Mouse (Mus musculus): ENCODE measurements around the gene Map3k4.
A peak's percentile ranks its signal among the peaks of the same experiment; 100 is the strongest.

The Map3k4 gene

GRCm38 (mm10) chr17:12207022-12207548, 111.5 kb downstream of the Map3k4 start:
- Histone ChIP-seq H3K27me3 (ENCODE audit: control insufficient read depth, insufficient read depth, low read length, poor library complexity, severe bottlenecking) (no peaks in the 10 kb centered on the region), H3K36me3 (ENCODE audit: control insufficient read depth, insufficient read depth, low read length, poor library complexity, severe bottlenecking) (no peaks in the 10 kb centered on the region)
- no peak for DNase-seq (ENCODE audit: low read depth, low spot score)

- H3K36me3 ChIP-seq (ENCODE audit: control insufficient read depth, insufficient read depth, low read length, poor library complexity, severe bottlenecking), result no peaks in the 10 kb centered on the region
- no peak for DNase-seq (ENCODE audit: low read depth, low spot score)
- H3K27me3 ChIP-seq (ENCODE audit: control insufficient read depth, insufficient read depth, low read length, poor library complexity, severe bottlenecking), result no peaks in the 10 kb centered on the region
These were observed 112.3 kb downstream of the Map3k4 start for GRCm38 (mm10) chr17:12206248-12206647.

GRCm38 (mm10) chr17:12205694-12206075, 112.9 kb downstream of the Map3k4 start:
- Histone ChIP-seq H3K27me3 (ENCODE audit: control insufficient read depth, insufficient read depth, low read length, poor library complexity, severe bottlenecking) (no peaks in the 10 kb centered on the region), H3K36me3 (ENCODE audit: control insufficient read depth, insufficient read depth, low read length, poor library complexity, severe bottlenecking) (no peaks in the 10 kb centered on the region)
- peak; percentile 33 for DNase-seq (ENCODE audit: low read depth, low spot score)

- Histone ChIP-seq H3K27me3 (ENCODE audit: control insufficient read depth, insufficient read depth, low read length, poor library complexity, severe bottlenecking) (no peaks in the 10 kb centered on the region), H3K36me3 (ENCODE audit: control insufficient read depth, insufficient read depth, low read length, poor library complexity, severe bottlenecking) (no peaks in the 10 kb centered on the region)
- DNase-seq (ENCODE audit: low read depth, low spot score), result no peak
These were observed 113.4 kb downstream of the Map3k4 start for GRCm38 (mm10) chr17:12205015-12205693.

- no peaks in the 10 kb centered on the region for H3K36me3 ChIP-seq (ENCODE audit: control insufficient read depth, insufficient read depth, low read length, poor library complexity, severe bottlenecking)
- no peak for DNase-seq (ENCODE audit: low read depth, low spot score)
- no peaks in the 10 kb centered on the region for H3K27me3 ChIP-seq (ENCODE audit: control insufficient read depth, insufficient read depth, low read length, poor library complexity, severe bottlenecking)
These were observed 113.9 kb downstream of the Map3k4 start for GRCm38 (mm10) chr17:12204689-12205014.

GRCm38 (mm10) chr17:12204246-12204645, 114.3 kb downstream of the Map3k4 start:
- Histone ChIP-seq H3K36me3 (ENCODE audit: control insufficient read depth, insufficient read depth, low read length, poor library complexity, severe bottlenecking) (no peaks in the 10 kb centered on the region), H3K27me3 (ENCODE audit: control insufficient read depth, insufficient read depth, low read length, poor library complexity, severe bottlenecking) (no peaks in the 10 kb centered on the region)
- no peak for DNase-seq (ENCODE audit: low read depth, low spot score)

- H3K36me3 ChIP-seq (ENCODE audit: control insufficient read depth, insufficient read depth, low read length, poor library complexity, severe bottlenecking), result no peaks in the 10 kb centered on the region
- no peak for DNase-seq (ENCODE audit: low read depth, low spot score)
- H3K27me3 ChIP-seq (ENCODE audit: control insufficient read depth, insufficient read depth, low read length, poor library complexity, severe bottlenecking), result no peaks in the 10 kb centered on the region
These were observed 115.1 kb downstream of the Map3k4 start for GRCm38 (mm10) chr17:12203414-12203897.

GRCm38 (mm10) chr17:12201086-12201485, 117.5 kb downstream of the Map3k4 start:
- no peaks in the 10 kb centered on the region for H3K27me3 ChIP-seq (ENCODE audit: control insufficient read depth, insufficient read depth, low read length, poor library complexity, severe bottlenecking)
- no peaks in the 10 kb centered on the region for H3K36me3 ChIP-seq (ENCODE audit: control insufficient read depth, insufficient read depth, low read length, poor library complexity, severe bottlenecking)

GRCm38 (mm10) chr17:12199933-12200332, 118.7 kb downstream of the Map3k4 start:
- Histone ChIP-seq H3K36me3 (ENCODE audit: control insufficient read depth, insufficient read depth, low read length, poor library complexity, severe bottlenecking) (no peaks in the 10 kb centered on the region), H3K27me3 (ENCODE audit: control insufficient read depth, insufficient read depth, low read length, poor library complexity, severe bottlenecking) (no peaks in the 10 kb centered on the region)
- no peak for DNase-seq (ENCODE audit: low read depth, low spot score)

More at GRCm38 (mm10) chr17:12201086-12201485, 117.5 kb downstream of the Map3k4 start:
- no peak for DNase-seq (ENCODE audit: low read depth, low spot score)

- DNase-seq (ENCODE audit: low read depth, low spot score), result no peak
- no peaks in the 10 kb centered on the region for H3K27me3 ChIP-seq (ENCODE audit: control insufficient read depth, insufficient read depth, low read length, poor library complexity, severe bottlenecking)
These were observed 123.0 kb downstream of the Map3k4 start for GRCm38 (mm10) chr17:12195604-12196003.

GRCm38 (mm10) chr17:12195137-12195536, 123.5 kb downstream of the Map3k4 start:
- no peaks in the 10 kb centered on the region for H3K27me3 ChIP-seq (ENCODE audit: control insufficient read depth, insufficient read depth, low read length, poor library complexity, severe bottlenecking)
- no peaks in the 10 kb centered on the region for H3K36me3 ChIP-seq (ENCODE audit: control insufficient read depth, insufficient read depth, low read length, poor library complexity, severe bottlenecking)
- DNase-seq (ENCODE audit: low read depth, low spot score), result no peak

More at GRCm38 (mm10) chr17:12195604-12196003, 123.0 kb downstream of the Map3k4 start:
- no peaks in the 10 kb centered on the region for H3K36me3 ChIP-seq (ENCODE audit: control insufficient read depth, insufficient read depth, low read length, poor library complexity, severe bottlenecking)

- H3K36me3 ChIP-seq (ENCODE audit: control insufficient read depth, insufficient read depth, low read length, poor library complexity, severe bottlenecking), result no peaks in the 10 kb centered on the region
- no peak for DNase-seq (ENCODE audit: low read depth, low spot score)
- H3K27me3 ChIP-seq (ENCODE audit: control insufficient read depth, insufficient read depth, low read length, poor library complexity, severe bottlenecking), result no peaks in the 10 kb centered on the region
These were observed 130.8 kb downstream of the Map3k4 start for GRCm38 (mm10) chr17:12187782-12188181.

- Histone ChIP-seq H3K36me3 (ENCODE audit: control insufficient read depth, insufficient read depth, low read length, poor library complexity, severe bottlenecking) (no peaks in the 10 kb centered on the region), H3K27me3 (ENCODE audit: control insufficient read depth, insufficient read depth, low read length, poor library complexity, severe bottlenecking) (no peaks in the 10 kb centered on the region)
- DNase-seq (ENCODE audit: low read depth, low spot score), result no peak
These were observed 132.3 kb downstream of the Map3k4 start for GRCm38 (mm10) chr17:12186341-12186740.

- DNase-seq (ENCODE audit: low read depth, low spot score), result no peak
- Histone ChIP-seq H3K27me3 (ENCODE audit: control insufficient read depth, insufficient read depth, low read length, poor library complexity, severe bottlenecking) (no peaks in the 10 kb centered on the region), H3K36me3 (ENCODE audit: control insufficient read depth, insufficient read depth, low read length, poor library complexity, severe bottlenecking) (no peaks in the 10 kb centered on the region)
These were observed 132.7 kb downstream of the Map3k4 start for GRCm38 (mm10) chr17:12185855-12186254.

- H3K27me3 ChIP-seq (ENCODE audit: control insufficient read depth, insufficient read depth, low read length, poor library complexity, severe bottlenecking), result no peaks in the 10 kb centered on the region
- H3K36me3 ChIP-seq (ENCODE audit: control insufficient read depth, insufficient read depth, low read length, poor library complexity, severe bottlenecking), result no peaks in the 10 kb centered on the region
- no peak for DNase-seq (ENCODE audit: low read depth, low spot score)
These were observed 134.3 kb downstream of the Map3k4 start for GRCm38 (mm10) chr17:12184283-12184682.
